Mouse (Mus musculus) bone marrow, adult 2 months (tissue): ENCODE results near the gene BC052040. TPM values are rescaled to one million over a fixed set of nuclear protein-coding genes. Genes with fewer than 3 reads are reported as not detected.

Experiments
- H3K27ac ChIP-seq: fragments of 200-500 bp; 2 replicates; pipeline ENCODE4 v1.5.1; 2012; ENCODE audit warnings: low read depth, mild to moderate bottlenecking, control low read depth, inconsistent platforms, low read length; ENCODE audit not compliant: control insufficient read depth, poor library complexity, insufficient read depth
- H3K4me1 ChIP-seq: fragments of 200-500 bp; 2 replicates; pipeline ENCODE4 v1.6.1; 2011; ENCODE audit warnings: low read length; ENCODE audit not compliant: control insufficient read depth, insufficient read depth
- H3K4me3 ChIP-seq: fragments of 200-500 bp; replicated peaks from 2 replicates; pipeline ENCODE3; 2011; ENCODE audit warnings: mild to moderate bottlenecking, low read depth, low read length, control low read depth; ENCODE audit not compliant: control insufficient read depth
- CTCF ChIP-seq: fragments of 200-500 bp; IDR thresholded peaks from 2 replicates; pipeline ENCODE4 v1.5.1; 2011; ENCODE audit warnings: low read length, control low read depth; ENCODE audit not compliant: control insufficient read depth, insufficient read depth
- POLR2A ChIP-seq: fragments of 200-500 bp; IDR thresholded peaks from 2 replicates; pipeline ENCODE4 v1.6.1; 2011; ENCODE audit warnings: low read depth, mild to moderate bottlenecking, control low read depth, low read length, borderline replicate concordance; ENCODE audit not compliant: control insufficient read depth
- WGBS: fragments of 180-500 bp; shearing (Covaris S2); methylation state at CpG from one replicate; pipeline ENCODE4 v1.1.7; 2018; 5-methylcytosine and 5-hydroxymethylcytosine counted together
- polyA plus RNA-seq: library from polyadenylated mRNA; stranded (reverse); fragments of >200 nt; gene quantifications from 2 replicates; pipeline ENCODE4 v1.2.4, GENCODE M21; 2011; ENCODE audit warnings: low replicate concordance; ENCODE audit not compliant: missing spikeins, insufficient read depth, insufficient read length

Gene BC052040
- polyA plus RNA-seq, 1 experiment, result 4.6 TPM

- no peak overlapping the region for H3K27ac ChIP-seq
- no peak overlapping the region for H3K4me3 ChIP-seq
- no peaks in the 10 kb centered on the region for H3K4me1 ChIP-seq
- no peak for TF ChIP-seq CTCF
- TF ChIP-seq POLR2A, result no peak
- WGBS, result 86% methylated on average over 6 of the region's 6 CpGs
Measured at GRCm38 (mm10) chr2:115660213-115661120, 79.0 kb downstream of the BC052040 start.

- Histone ChIP-seq H3K4me1 (no peaks in the 10 kb centered on the region), H3K27ac (no peak overlapping the region), H3K4me3 (no peak overlapping the region)
- TF ChIP-seq POLR2A (no peak), CTCF (no peak)
- 92% methylated on average over 2 of the region's 2 CpGs for WGBS
Measured at GRCm38 (mm10) chr2:115667516-115667915, 86.0 kb downstream of the BC052040 start.

- H3K27ac ChIP-seq, result no peak overlapping the region
- no peak for TF ChIP-seq CTCF
- no peak for TF ChIP-seq POLR2A
- H3K4me1 ChIP-seq, result no peaks in the 10 kb centered on the region
- 92% methylated on average over 7 of the region's 7 CpGs for WGBS
- H3K4me3 ChIP-seq, result no peak overlapping the region
Measured at GRCm38 (mm10) chr2:115673054-115673660, 91.6 kb downstream of the BC052040 start.

- H3K4me1 ChIP-seq, result no peaks in the 10 kb centered on the region
- WGBS, result 84% methylated on average over 5 of the region's 5 CpGs
- no peak for TF ChIP-seq POLR2A
- TF ChIP-seq CTCF, result no peak
- no peak overlapping the region for H3K27ac ChIP-seq
- H3K4me3 ChIP-seq, result no peak overlapping the region
Measured at GRCm38 (mm10) chr2:115678786-115679185, 97.3 kb downstream of the BC052040 start.

GRCm38 (mm10) chr2:115685250-115685649 is 103.7 kb downstream of the BC052040 start:
- no peaks in the 10 kb centered on the region for H3K4me1 ChIP-seq
- no peak overlapping the region for H3K4me3 ChIP-seq
- H3K27ac ChIP-seq, result no peak overlapping the region
- WGBS, result 82% methylated on average over 3 of the region's 3 CpGs
- TF ChIP-seq POLR2A (no peak), CTCF (no peak)

GRCm38 (mm10) chr2:115687612-115688011 is 106.1 kb downstream of the BC052040 start:
- H3K4me1 ChIP-seq, result no peaks in the 10 kb centered on the region
- H3K27ac ChIP-seq, result no peak overlapping the region
- 91% methylated on average over 4 of the region's 4 CpGs for WGBS
- TF ChIP-seq POLR2A (no peak), CTCF (no peak)
- H3K4me3 ChIP-seq, result no peak overlapping the region

- 92% methylated on average over 6 of the region's 6 CpGs for WGBS
- Histone ChIP-seq H3K4me1 (no peaks in the 10 kb centered on the region), H3K27ac (no peak overlapping the region), H3K4me3 (no peak overlapping the region)
- TF ChIP-seq POLR2A (no peak), CTCF (no peak)
Measured at GRCm38 (mm10) chr2:115688282-115688681, 106.8 kb downstream of the BC052040 start.

- Histone ChIP-seq H3K4me1 (no peaks in the 10 kb centered on the region), H3K27ac (no peak overlapping the region), H3K4me3 (no peak overlapping the region)
- 86% methylated on average over 3 of the region's 3 CpGs for WGBS
- TF ChIP-seq CTCF, result no peak
- no peak for TF ChIP-seq POLR2A
Measured at GRCm38 (mm10) chr2:115693841-115694240, 112.3 kb downstream of the BC052040 start.
